Mouse (Mus musculus): ENCODE results near the gene Gm21996. TPM values are rescaled to one million over a fixed set of nuclear protein-coding genes. Genes with fewer than 3 reads are reported as not detected.
"Not testable (repeated sequence)": the region's sequence is repeated elsewhere in the genome, so short reads cannot be mapped to it uniquely, and the experiment has no call there.

The Gm21996 gene
- polyA plus RNA-seq (2014; fragmentation: Nextera tagmentation; extraction: Ambion mirVana) = not detected in 2 replicates

DNA sequence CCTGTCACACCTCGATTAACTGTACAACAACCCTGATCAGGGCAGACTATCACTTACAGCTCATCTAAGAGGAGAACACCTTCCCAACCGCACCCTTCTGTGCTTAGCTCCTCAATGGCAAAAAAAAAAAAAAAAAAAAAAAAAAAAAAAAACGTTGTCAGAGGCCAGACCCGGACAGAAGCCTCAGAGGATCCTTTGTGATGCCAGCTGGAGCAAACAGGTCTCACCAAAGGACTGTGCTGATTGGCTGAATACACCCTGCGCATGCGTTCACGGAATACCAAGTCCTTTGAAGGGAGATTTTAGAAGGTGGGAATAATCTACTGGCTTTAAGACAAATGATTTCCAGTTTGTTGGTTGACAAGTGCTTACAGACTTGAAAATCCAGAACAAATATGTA lies at the start of gene Gm21996:
Gene Gm21996, minus strand, starts transcription at position 101 of the 400 bp plus-strand sequence.
- not testable (repeated sequence) for H3K9ac ChIP-seq (ENCODE audit: low read depth, low read length); H3K9me3 ChIP-seq (ENCODE audit: control insufficient read depth, low read length); H3K27me3 ChIP-seq (ENCODE audit: control insufficient read depth, insufficient read depth, low read length); H3K4me1 ChIP-seq (replicated peaks; ENCODE audit: control insufficient read depth, insufficient read depth, low read length); ATAC-seq (ENCODE audit: low FRiP score); DNase-seq (ENCODE audit: low spot score); H3K36me3 ChIP-seq (ENCODE audit: control insufficient read depth, insufficient read depth, low read length); H3K27ac ChIP-seq (ENCODE audit: low read depth, low read length); H3K4me2 ChIP-seq (replicated peaks; ENCODE audit: low read depth, low read length); H3K4me3 ChIP-seq (ENCODE audit: low read depth, low read length)
- WGBS = no CpG with 5 or more reads among the region's 7 CpGs
